Mouse (Mus musculus) thymus, adult 2 months (tissue): ENCODE measurements around the gene Lhfp. TPM values are rescaled to one million over a fixed set of nuclear protein-coding genes. Genes with fewer than 3 reads are reported as not detected.

Experiments used
- DNase-seq: peaks from one replicate; pipeline ENCODE4 v3.0.0; 2021
- H3K27ac ChIP-seq: fragments of 200-500 bp; 2 replicates; pipeline ENCODE4 v1.5.1; 2012; ENCODE audit warnings: low read length, control low read depth; ENCODE audit not compliant: control insufficient read depth, insufficient read depth
- H3K27me3 ChIP-seq: fragments of 200-500 bp; 2 replicates; pipeline ENCODE4 v1.6.1; 2012; ENCODE audit warnings: mild to moderate bottlenecking, low read length, moderate library complexity, mixed read lengths; ENCODE audit not compliant: control insufficient read depth, insufficient read depth
- H3K36me3 ChIP-seq: fragments of 200-500 bp; 2 replicates; pipeline ENCODE4 v1.6.1; 2012; ENCODE audit warnings: mild to moderate bottlenecking, low read length, moderate library complexity; ENCODE audit not compliant: control insufficient read depth, insufficient read depth
- H3K4me1 ChIP-seq: fragments of 200-500 bp; replicated peaks from 2 replicates; pipeline ENCODE4 v1.6.1; 2012; ENCODE audit warnings: low read length; ENCODE audit not compliant: control insufficient read depth, insufficient read depth
- H3K4me3 ChIP-seq: fragments of 200-500 bp; 2 replicates; pipeline ENCODE4 v1.5.1; 2012; ENCODE audit warnings: mild to moderate bottlenecking, low read length, control low read depth, moderate library complexity; ENCODE audit not compliant: control insufficient read depth, insufficient read depth
- CTCF ChIP-seq: fragments of 200-500 bp; IDR thresholded peaks from 2 replicates; pipeline ENCODE4 v1.5.1; 2012; ENCODE audit warnings: mild to moderate bottlenecking, control low read depth, low read length, moderate library complexity, borderline replicate concordance; ENCODE audit not compliant: control insufficient read depth, poor library complexity, insufficient read depth; ENCODE audit errors: extremely low read depth
- POLR2A ChIP-seq: fragments of 200-500 bp; IDR thresholded peaks from 2 replicates; pipeline ENCODE4 v1.6.1; 2012; ENCODE audit warnings: mild to moderate bottlenecking, low read length, control low read depth, moderate library complexity; ENCODE audit not compliant: control insufficient read depth, poor library complexity, insufficient read depth; ENCODE audit errors: extremely low read depth
- WGBS: fragments of 180-500 bp; shearing (Covaris S2); methylation state at CpG from one replicate; pipeline ENCODE4 v1.1.7; 2018; 5-methylcytosine and 5-hydroxymethylcytosine counted together
- polyA plus RNA-seq: library from polyadenylated mRNA; depleted of rRNA; stranded (reverse); fragments of >200 nt; gene quantifications from 2 replicates; pipeline ENCODE4 v1.2.3, GENCODE M21; 2012

Gene Lhfp
- polyA plus RNA-seq, 1 experiment = 18.7 TPM

DNA sequence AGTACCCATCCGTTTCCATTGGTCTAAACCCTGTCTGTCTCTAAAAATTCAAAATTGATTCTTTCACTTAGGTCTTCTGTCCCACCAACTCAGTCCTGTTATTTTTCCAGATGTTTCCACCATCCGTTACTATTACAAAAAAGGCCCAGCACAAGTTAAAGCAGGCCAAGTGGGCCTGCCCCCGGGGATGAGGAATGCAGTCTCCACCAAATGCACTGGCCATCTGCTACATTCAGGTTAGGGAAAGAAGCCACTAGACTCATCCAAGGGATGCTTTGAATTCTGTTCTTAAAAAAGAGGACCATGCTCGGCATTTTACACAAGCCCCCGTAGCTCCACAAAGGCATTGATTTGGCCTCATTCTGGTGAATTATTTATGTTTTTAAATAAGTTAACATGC, 162.3 kb downstream of the Lhfp start:
- TF ChIP-seq POLR2A (no peak), CTCF (no peak)
- no peak overlapping the region for H3K27ac ChIP-seq
- 91% methylated on average over 5 of the region's 5 CpGs for WGBS
- no peak for DNase-seq
- H3K27me3 ChIP-seq = no peaks in the 10 kb centered on the region
- H3K4me1 ChIP-seq = no peaks in the 10 kb centered on the region
- no peak overlapping the region for H3K4me3 ChIP-seq
- no peaks in the 10 kb centered on the region for H3K36me3 ChIP-seq

DNA sequence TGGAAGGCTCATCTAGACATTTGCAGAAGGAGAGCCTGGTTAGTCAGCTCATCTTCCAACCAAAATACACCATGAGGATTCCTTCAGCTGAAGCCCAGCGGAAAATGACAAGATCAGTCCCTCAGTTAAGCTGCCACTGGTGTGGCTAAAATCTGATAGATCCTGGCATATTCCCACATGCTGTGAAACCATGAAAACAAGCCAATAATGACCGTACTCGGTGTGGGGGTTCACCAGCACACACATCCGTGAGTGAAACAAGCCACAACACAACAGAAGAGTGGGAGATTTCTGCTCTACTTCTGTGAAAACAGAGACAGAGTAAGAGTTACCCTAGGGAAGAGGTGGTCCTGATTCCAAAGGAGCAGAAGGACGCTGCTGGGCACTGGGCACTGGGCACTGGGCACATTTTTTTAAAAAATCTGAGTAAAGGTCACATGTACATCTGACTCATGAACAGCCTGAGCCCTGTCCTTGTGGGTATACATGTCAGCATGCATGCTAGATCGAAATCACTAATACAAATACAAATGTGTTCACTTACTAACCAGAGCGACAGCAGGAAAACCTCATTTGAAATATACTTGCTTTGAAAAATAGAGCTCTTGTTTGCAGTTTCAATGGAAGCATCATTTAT, 163.1 kb downstream of the Lhfp start:
- 90% methylated on average over 7 of the region's 7 CpGs for WGBS
- DNase-seq = no peak
- H3K4me3 ChIP-seq = no peak overlapping the region
- H3K4me1 ChIP-seq = no peaks in the 10 kb centered on the region
- no peaks in the 10 kb centered on the region for H3K27me3 ChIP-seq
- H3K27ac ChIP-seq = no peak overlapping the region
- H3K36me3 ChIP-seq = no peaks in the 10 kb centered on the region
- no peak for TF ChIP-seq CTCF

- WGBS = 98% methylated on average over 1 of the region's 1 CpGs
- Histone ChIP-seq H3K27me3 (no peaks in the 10 kb centered on the region), H3K4me3 (no peak overlapping the region), H3K36me3 (no peaks in the 10 kb centered on the region), H3K27ac (no peak overlapping the region), H3K4me1 (no peaks in the 10 kb centered on the region)
- no peak for DNase-seq
- TF ChIP-seq POLR2A (no peak), CTCF (no peak)
Measured at GRCm38 (mm10) chr3:53204985-53205365, 163.6 kb downstream of the Lhfp start.

DNA sequence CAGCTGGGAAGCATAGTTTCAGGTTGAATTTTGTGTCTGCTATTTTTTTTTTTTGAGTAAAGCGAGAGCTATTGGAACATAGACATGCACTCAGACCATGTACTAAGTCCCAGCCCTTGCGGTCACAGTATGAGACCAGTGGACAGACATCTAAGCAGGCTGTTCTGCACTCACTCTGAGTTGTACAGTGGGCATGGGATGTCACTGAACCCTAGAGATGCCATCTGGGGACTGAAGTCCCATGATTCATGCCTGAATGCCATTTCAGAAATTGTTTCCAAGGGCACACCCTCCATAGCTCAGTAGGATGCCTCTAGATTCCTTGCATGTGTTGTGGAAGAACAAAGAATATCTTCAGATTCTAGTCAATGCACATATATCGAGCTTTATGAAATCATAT, 164.4 kb downstream of the Lhfp start:
- TF ChIP-seq POLR2A = no peak
- TF ChIP-seq CTCF = no peak
- 98% methylated on average over 3 of the region's 3 CpGs for WGBS
- Histone ChIP-seq H3K27me3 (no peaks in the 10 kb centered on the region), H3K36me3 (no peaks in the 10 kb centered on the region), H3K4me1 (no peaks in the 10 kb centered on the region), H3K4me3 (no peak overlapping the region), H3K27ac (no peak overlapping the region)
- DNase-seq = no peak

DNA sequence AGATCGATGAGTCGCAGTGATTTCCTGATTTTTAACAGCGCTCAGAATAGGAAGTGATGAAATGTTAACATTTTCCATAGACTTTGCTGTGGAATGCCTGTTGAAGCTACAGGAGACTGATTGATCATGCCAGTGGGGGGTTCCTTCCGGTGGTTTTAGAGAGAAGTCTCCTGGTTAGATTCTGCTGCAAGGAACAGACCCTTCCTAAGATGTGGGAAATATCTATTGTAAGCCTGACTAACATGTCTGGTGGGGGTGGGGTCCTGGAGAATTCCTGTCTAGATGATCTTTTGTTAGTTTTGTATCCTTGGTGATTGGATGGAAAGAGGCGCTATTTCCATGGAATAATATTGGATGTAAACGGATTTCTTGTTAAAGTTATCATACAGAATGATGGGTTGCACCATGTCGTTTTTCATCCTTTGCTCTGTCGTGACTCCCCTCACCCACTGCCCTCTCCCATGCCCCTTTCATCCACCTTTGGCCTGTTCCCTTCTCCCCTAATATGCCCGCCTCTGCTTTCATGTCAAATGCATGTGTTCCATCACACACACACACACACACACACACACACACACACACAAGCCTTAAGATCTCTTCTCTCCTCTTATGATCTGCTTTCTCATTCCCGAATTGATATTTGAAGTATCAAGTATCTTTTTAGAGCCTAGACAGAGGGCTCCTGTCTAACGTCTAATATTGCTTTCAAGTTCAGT, 165.3 kb downstream of the Lhfp start:
- H3K27me3 ChIP-seq = no peaks in the 10 kb centered on the region
- TF ChIP-seq CTCF = no peak
- TF ChIP-seq POLR2A = no peak
- H3K36me3 ChIP-seq = no peaks in the 10 kb centered on the region
- no peak overlapping the region for H3K4me3 ChIP-seq
- H3K27ac ChIP-seq = no peak overlapping the region
- DNase-seq = no peak
- WGBS = 70% methylated on average over 11 of the region's 11 CpGs
- no peaks in the 10 kb centered on the region for H3K4me1 ChIP-seq

GRCm38 (mm10) chr3:53207225-53207528, 165.8 kb downstream of the Lhfp start:
- no peak overlapping the region for H3K4me3 ChIP-seq
- no peaks in the 10 kb centered on the region for H3K4me1 ChIP-seq
- H3K27ac ChIP-seq = no peak overlapping the region
- TF ChIP-seq POLR2A (no peak), CTCF (no peak)
- no peaks in the 10 kb centered on the region for H3K27me3 ChIP-seq
- WGBS = 83% methylated on average over 4 of the region's 4 CpGs
- DNase-seq = no peak
- H3K36me3 ChIP-seq = no peaks in the 10 kb centered on the region

DNA sequence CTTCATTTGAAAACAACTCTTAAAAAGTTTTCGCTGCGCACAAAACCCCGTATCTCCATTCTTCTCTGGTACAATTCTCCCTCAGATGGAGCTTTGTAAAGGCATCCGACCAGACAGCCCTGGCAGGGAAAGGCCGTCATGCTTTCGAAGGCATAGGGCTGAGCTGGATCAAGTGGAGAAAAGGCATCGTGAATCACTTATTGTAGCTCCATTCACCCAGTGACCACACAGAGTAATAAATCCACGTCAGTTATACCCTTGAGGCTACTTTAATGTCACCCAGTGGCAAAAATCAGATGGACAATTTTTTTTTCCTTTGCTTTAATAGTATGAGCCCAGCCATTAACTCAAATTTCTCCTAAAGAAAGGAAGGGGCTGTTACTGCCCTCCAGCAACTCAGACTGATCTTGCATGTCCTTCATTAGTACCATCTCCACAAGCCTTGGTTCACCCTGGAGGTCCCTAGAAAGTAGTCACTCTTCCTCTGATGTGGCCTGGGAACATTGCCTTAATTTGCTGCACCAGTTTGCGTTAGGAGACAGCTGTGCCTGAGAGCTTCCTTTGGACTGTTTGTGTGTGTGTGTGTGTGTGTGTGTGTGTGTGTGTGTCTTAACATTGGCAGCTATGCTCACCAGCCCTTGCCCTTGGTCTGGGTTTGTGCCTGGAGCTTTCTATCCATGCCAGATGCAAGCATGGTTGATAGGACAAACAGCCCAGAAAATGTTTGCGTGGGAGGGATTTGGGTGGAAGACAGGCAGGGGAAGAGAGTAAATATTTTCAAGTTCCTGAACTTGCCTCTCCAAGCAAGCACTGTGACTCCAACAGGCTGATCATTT, 169.6 kb downstream of the Lhfp start:
- TF ChIP-seq CTCF = no peak
- Histone ChIP-seq H3K27ac (no peak overlapping the region), H3K4me1 (no peaks in the 10 kb centered on the region), H3K4me3 (no peak overlapping the region), H3K36me3 (no peaks in the 10 kb centered on the region), H3K27me3 (no peaks in the 10 kb centered on the region)
- 89% methylated on average over 10 of the region's 10 CpGs for WGBS
- DNase-seq = no peak
